Mouse (Mus musculus) ES-Bruce4 (cell line): ENCODE measurements around the gene Fbxw5. TPM values are rescaled to one million over a fixed set of nuclear protein-coding genes. Genes with fewer than 3 reads are reported as not detected.

Experiments used
- H3K27ac ChIP-seq: 2 replicates; pipeline ENCODE4 v1.5.1; 2012; ENCODE audit warnings: low read length, inconsistent platforms; ENCODE audit not compliant: insufficient read depth
- H3K27me3 ChIP-seq: 2 replicates; pipeline ENCODE4 v1.6.1; 2012; ENCODE audit warnings: mild to moderate bottlenecking, low read length, inconsistent platforms; ENCODE audit not compliant: control insufficient read depth, poor library complexity, insufficient read depth, severe bottlenecking
- H3K36me3 ChIP-seq: 2 replicates; pipeline ENCODE4 v1.6.1; 2012; ENCODE audit warnings: inconsistent platforms, mild to moderate bottlenecking, low read length, moderate library complexity; ENCODE audit not compliant: control insufficient read depth, poor library complexity, insufficient read depth, severe bottlenecking
- H3K4me1 ChIP-seq: one replicate; pipeline ENCODE4 v1.8.1; 2011; ENCODE audit warnings: low read length; ENCODE audit not compliant: control insufficient read depth, insufficient read depth
- H3K4me3 ChIP-seq: 2 replicates; pipeline ENCODE4 v1.5.1; 2011; ENCODE audit warnings: low read depth, mild to moderate bottlenecking, low read length
- H3K9ac ChIP-seq: 2 replicates; pipeline ENCODE4 v1.6.1; 2012; ENCODE audit warnings: low read depth, mild to moderate bottlenecking, inconsistent platforms; ENCODE audit not compliant: poor library complexity, severe bottlenecking
- H3K9me3 ChIP-seq: replicated peaks from 2 replicates; pipeline ENCODE4 v1.6.1; 2012; ENCODE audit warnings: mild to moderate bottlenecking, low read length, inconsistent platforms; ENCODE audit not compliant: control insufficient read depth, poor library complexity, insufficient read depth, severe bottlenecking
- CTCF ChIP-seq: IDR thresholded peaks from one replicate; pipeline ENCODE4 v1.8.1; 2011; ENCODE audit warnings: low read depth, low read length
- EP300 ChIP-seq: IDR thresholded peaks from 2 replicates; pipeline ENCODE4 v1.6.1; 2011; ENCODE audit warnings: low read depth, low read length; ENCODE audit not compliant: insufficient read depth
- POLR2A ChIP-seq: IDR thresholded peaks from one replicate; pipeline ENCODE4 v1.8.1; 2011; ENCODE audit warnings: low read length; ENCODE audit not compliant: insufficient read depth
- polyA plus RNA-seq: library from polyadenylated mRNA; stranded (reverse); fragments of >200 nt; gene quantifications from 2 replicates; pipeline ENCODE4 v1.2.4, GENCODE M21; 2011; ENCODE audit warnings: low read depth; ENCODE audit not compliant: missing spikeins, insufficient read depth, insufficient read length

Fbxw5 gene
- polyA plus RNA-seq, 1 experiment = 18.4 TPM

DNA sequence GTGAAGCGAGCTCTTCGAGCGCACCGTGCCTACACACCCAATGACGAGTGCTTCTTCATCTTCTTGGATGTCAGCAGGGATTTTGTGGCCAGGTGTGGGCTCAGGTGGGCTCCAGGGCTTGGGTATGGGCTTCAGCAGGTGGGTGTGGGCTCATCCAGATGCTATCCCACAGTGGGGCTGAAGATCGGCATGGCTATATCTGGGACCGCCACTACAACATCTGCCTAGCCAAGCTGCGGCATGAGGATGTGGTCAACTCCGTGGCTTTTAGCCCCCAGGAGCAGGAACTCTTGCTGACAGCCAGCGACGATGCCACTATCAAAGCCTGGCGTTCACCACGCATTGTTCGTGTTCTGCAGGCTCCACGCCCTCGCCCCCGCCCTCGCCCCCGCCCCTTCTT, 4.0 kb downstream of the Fbxw5 start:
- Histone ChIP-seq H3K36me3 (no peaks in the 10 kb centered on the region), H3K4me3 (no peak overlapping the region), H3K9me3 (no peaks in the 10 kb centered on the region), H3K27me3 (no peaks in the 10 kb centered on the region), H3K9ac (no peak overlapping the region), H3K4me1 (no peaks in the 10 kb centered on the region), H3K27ac (no peak overlapping the region)
- TF ChIP-seq POLR2A = no peak
- TF ChIP-seq CTCF = no peak
- TF ChIP-seq EP300 = no peak

GRCm38 (mm10) chr2:25505000-25505399, 4.5 kb downstream of the Fbxw5 start:
- TF ChIP-seq POLR2A = no peak
- no peak for TF ChIP-seq EP300
- TF ChIP-seq CTCF = no peak
- Histone ChIP-seq H3K36me3 (no peaks in the 10 kb centered on the region), H3K9ac (no peak overlapping the region), H3K9me3 (no peaks in the 10 kb centered on the region), H3K4me1 (no peaks in the 10 kb centered on the region), H3K27me3 (no peaks in the 10 kb centered on the region), H3K4me3 (no peak overlapping the region), H3K27ac (no peak overlapping the region)

- Histone ChIP-seq H3K9ac (no peak overlapping the region), H3K4me3 (no peak overlapping the region), H3K9me3 (no peaks in the 10 kb centered on the region), H3K4me1 (no peaks in the 10 kb centered on the region), H3K36me3 (no peaks in the 10 kb centered on the region), H3K27ac (no peak overlapping the region), H3K27me3 (no peaks in the 10 kb centered on the region)
- TF ChIP-seq EP300 (no peak), POLR2A (no peak), CTCF (no peak)
These were observed 5.3 kb downstream of the Fbxw5 start for GRCm38 (mm10) chr2:25505860-25506259.

DNA sequence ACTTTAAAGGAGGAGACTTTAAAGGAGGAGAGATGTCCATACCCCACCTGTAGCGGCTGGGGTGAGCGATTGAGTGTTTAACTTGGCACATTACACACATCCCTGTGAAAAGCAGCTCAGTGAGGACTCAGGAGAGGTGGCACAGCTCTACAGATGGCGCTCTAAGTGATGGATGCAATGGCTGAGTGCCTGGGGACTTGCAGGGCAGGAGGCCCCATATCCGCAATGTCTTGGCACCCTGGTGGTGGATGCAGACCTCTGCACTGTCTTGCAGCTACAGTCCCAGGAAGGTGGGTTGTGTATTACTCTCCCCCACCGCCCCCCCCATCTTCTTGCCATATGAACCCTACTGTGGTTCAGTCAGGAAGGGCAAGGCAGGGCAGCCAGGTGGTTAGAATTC, 6.4 kb downstream of the Fbxw5 start:
- TF ChIP-seq CTCF (peak; percentile 36), EP300 (no peak), POLR2A (no peak)
- H3K9ac ChIP-seq = no peak overlapping the region
- no peak overlapping the region for H3K4me3 ChIP-seq
- no peak overlapping the region for H3K27ac ChIP-seq
- no peaks in the 10 kb centered on the region for H3K36me3 ChIP-seq
- no peaks in the 10 kb centered on the region for H3K4me1 ChIP-seq
- no peaks in the 10 kb centered on the region for H3K9me3 ChIP-seq
- H3K27me3 ChIP-seq = no peaks in the 10 kb centered on the region

- Histone ChIP-seq H3K36me3 (no peaks in the 10 kb centered on the region), H3K27me3 (no peaks in the 10 kb centered on the region), H3K4me3 (no peak overlapping the region), H3K27ac (no peak overlapping the region), H3K9ac (no peak overlapping the region), H3K9me3 (no peaks in the 10 kb centered on the region), H3K4me1 (no peaks in the 10 kb centered on the region)
- no peak for TF ChIP-seq POLR2A
- TF ChIP-seq EP300 = no peak
- peak; percentile 45 for TF ChIP-seq CTCF
These were observed 9.4 kb downstream of the Fbxw5 start for GRCm38 (mm10) chr2:25509912-25510311.

- no peak overlapping the region for H3K4me3 ChIP-seq
- no peak overlapping the region for H3K9ac ChIP-seq
- TF ChIP-seq EP300 (no peak), POLR2A (no peak), CTCF (no peak)
- no peaks in the 10 kb centered on the region for H3K4me1 ChIP-seq
- H3K27ac ChIP-seq = no peak overlapping the region
- peaks cover 6% of the 10 kb centered on the region for H3K36me3 ChIP-seq
- H3K27me3 ChIP-seq = no peaks in the 10 kb centered on the region; the same call in 1 of the 2 replicates
- no peaks in the 10 kb centered on the region for H3K9me3 ChIP-seq
These were observed 26.2 kb downstream of the Fbxw5 start for GRCm38 (mm10) chr2:25526510-25527302.
